Mouse (Mus musculus): ENCODE measurements at regions not wholly inside any gene's neighbourhood (a gene's known extent, or its start where the extent isn't known, plus 50 kb on each side); places are given as distances from the start of the nearest gene placed in this dataset.

- intact Hi-C loops (cut with DNase I), result no loop called here
- DNase-seq (ENCODE audit: low spot score), result no peak
These were observed 130.8 kb upstream of the Tmem45b start for GRCm38 (mm10) chr9:31595096-31595495.

GRCm38 (mm10) chr9:31587671-31588070 lies 123.4 kb upstream of the Tmem45b start:
- intact Hi-C loops (cut with DNase I), result no loop called here
- DNase-seq (ENCODE audit: low spot score), result no peak

DNA sequence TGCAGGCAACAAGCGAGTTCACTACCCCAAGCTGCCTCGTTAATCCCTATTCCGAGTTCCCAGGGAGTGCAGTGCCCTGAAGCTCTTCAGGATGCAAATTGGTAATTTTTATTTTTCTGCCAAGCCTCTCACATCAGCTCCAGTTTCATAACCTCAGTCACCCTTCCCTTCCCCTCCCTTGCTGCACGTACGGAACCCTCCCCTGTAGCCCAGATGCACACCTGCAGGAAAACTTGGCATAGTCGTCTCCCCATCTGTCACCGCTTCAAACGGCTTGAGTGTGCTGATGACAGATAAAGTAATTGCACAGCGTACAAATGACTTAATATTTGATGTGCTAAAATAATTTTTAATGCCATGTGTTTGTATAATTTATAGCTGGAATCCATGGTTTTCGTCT lies 119.7 kb upstream of the Tmem45b start:
- no peak for DNase-seq (ENCODE audit: low spot score)
- intact Hi-C loops (cut with DNase I), result no loop called here

DNA sequence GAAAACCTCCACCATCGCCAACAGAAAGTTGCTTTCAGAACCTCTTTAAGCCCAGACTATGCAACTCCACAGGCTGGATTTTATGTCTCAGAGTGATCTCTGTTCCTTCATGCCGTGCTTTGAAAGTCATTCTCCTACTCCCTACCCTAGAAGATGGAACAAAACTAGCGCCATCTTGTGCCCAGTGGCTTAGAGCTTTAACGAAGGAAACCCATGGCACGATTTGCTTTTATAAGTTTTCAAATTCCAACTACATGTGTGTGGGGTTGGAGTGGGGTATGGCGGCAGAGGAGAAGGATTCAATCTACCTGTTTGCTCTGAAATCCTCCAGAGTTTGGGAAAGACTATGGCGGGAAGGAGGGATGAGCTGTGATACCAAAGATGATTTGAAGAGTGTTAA lies 118.7 kb upstream of the Tmem45b start:
- DNase-seq (ENCODE audit: low spot score), result no peak
- intact Hi-C loops (cut with DNase I), result no loop called here

DNA sequence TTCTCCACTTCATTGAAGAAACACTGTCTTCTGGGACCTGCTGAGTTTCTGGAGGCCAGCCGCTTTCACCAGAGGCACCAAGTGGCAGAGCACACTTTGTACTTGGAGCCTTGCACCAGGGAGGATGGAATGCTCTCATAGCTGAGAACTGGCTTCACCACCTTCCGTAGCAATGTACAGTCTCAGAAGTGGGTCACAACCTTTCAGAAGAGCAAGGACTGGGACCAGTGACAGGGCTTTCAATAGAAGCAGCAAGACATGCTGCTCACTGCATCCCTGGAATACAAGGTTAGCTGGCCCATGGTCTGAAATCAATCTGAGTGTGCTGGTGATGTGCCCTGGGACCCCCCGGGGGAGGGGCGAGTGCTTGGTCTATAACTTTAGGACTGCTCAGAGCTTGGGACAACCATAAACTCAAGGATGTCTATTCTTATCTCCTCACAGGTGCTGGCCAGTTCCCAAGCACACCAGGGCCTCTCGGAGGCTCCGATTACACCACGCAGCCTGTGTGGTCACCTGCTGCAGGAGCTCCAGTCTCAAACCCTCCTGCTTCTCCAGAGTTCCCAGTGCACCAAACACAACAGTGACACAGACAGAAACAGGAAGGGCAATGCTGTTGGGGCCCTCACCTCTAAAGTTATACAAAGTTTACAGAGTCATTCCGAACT lies 114.4 kb upstream of the Tmem45b start:
- intact Hi-C loops (cut with DNase I), result no loop called here
- no peak for DNase-seq (ENCODE audit: low spot score)

- intact Hi-C loops (cut with DNase I), result no loop called here
- DNase-seq (ENCODE audit: low spot score), result no peak
These were observed 112.8 kb upstream of the Tmem45b start for GRCm38 (mm10) chr9:31577066-31577465.

- no peak for DNase-seq (ENCODE audit: low spot score)
- intact Hi-C loops (cut with DNase I), result no loop called here
These were observed 102.8 kb upstream of the Tmem45b start for GRCm38 (mm10) chr9:31567029-31567428.

- intact Hi-C loops (cut with DNase I), result no loop called here
- DNase-seq (ENCODE audit: low spot score), result peak; percentile 14
These were observed 102.2 kb upstream of the Tmem45b start for GRCm38 (mm10) chr9:31566257-31567007.

DNA sequence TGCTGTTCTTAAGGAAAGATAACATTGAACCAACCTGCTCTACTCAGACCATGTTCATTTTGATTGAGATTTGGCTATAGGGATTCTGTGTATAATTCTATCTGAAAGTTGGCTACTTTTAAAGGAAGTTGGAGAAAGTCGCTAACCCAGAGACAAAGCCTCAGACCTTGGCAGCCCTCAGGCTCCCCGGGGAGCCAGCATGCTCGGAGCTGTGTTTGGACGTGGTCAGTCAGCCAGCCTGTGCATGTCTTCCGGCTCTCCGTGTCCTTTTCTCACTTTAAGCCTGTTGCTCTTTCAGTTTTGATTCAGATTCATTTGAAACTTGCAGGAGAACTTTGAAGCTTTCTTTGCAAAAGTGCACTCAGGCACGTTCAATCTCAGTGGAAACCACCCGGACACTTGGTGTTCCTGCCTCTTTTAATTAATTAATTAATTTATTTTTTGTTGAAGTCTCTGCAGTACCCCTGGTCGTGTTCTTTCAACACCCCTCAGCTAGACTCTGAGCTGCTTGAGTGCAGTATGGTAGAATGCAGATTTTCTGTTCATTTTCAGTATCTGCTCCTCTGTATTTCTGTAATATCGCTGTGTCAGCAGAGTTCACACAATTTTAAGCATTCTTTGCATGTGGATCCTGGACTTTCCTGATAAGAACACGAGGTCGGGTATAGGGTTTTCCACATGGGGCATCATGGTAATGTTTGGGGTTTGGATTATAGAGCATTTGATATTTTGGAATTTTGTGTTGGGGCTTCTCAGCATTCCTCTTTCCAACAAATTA lies 100.9 kb upstream of the Tmem45b start:
- intact Hi-C loops (cut with DNase I), result loop anchor here (5.0 kb wide), 1 partner anchor 592 kb away; no protein-coding TSS in a partner anchor
- DNase-seq (ENCODE audit: low spot score), result peak; percentile 51

DNA sequence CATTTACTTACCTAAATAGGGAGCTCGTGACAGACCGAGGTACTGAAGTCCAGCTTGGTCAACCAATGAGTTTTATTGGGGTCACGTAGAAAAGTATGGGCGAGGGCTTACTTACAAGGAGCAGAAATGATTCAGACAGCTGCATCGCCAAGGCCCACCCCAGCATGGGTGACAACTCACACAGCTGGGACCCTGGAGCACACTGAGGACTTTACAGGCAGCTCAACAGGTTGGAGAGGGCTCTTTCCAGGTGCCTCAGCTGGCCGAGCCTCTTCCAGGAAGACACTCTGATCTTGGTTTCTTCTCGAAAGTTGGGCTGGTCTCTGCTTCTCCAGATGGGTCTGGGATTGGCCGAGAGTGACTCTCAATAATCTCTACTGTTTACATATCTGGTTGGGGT lies 99.3 kb upstream of the Tmem45b start:
- intact Hi-C loops (cut with DNase I), result loop anchor here (5.0 kb wide), 1 partner anchor 594 kb away; no protein-coding TSS in a partner anchor
- no peak for DNase-seq (ENCODE audit: low spot score)

GRCm38 (mm10) chr9:31560226-31560556 lies 95.9 kb upstream of the Tmem45b start:
- intact Hi-C loops (cut with DNase I), result loop anchor here (5.0 kb wide), 1 partner anchor 597 kb away; no protein-coding TSS in a partner anchor
- no peak for DNase-seq (ENCODE audit: low spot score)

DNA sequence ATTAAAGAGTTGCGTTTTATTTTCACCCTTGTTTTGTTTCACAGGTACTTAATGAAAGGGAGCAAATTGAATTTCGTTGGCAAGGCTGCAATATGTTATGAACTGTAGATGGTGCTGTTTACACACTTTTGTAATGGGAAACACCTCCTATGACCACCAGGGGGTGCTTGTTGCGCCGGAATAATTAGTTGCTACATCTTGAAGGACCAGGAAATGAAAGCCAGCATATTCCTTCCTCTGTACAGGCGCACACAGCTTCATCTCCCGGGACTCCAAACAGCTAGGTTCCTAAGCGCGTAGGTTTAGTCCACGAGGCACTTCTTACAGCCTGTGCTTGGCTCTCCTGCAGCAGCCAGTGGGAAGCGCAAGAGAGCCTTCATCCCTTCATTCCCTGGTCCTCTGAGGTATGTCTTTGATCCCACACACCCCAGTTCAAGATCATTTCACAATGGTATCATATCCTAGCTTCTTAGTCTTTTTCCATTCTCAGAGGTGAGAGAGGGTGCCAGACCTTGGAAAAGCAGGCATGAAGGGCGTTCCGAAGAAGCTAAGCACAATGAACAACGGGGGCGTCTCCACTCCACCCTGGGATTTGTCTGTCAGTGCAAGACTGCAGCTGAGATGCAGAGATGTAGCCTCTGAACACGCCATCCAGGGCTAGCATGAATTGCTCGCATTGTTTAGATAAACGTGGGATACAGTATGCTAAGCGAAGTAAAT lies 95.4 kb upstream of the Tmem45b start:
- intact Hi-C loops (cut with DNase I), result loop anchor here (1.0 to 5.0 kb wide), 2 partner anchors 367 to 598 kb away; no protein-coding TSS in a partner anchor
- DNase-seq (ENCODE audit: low spot score), result peak; percentile 42

DNA sequence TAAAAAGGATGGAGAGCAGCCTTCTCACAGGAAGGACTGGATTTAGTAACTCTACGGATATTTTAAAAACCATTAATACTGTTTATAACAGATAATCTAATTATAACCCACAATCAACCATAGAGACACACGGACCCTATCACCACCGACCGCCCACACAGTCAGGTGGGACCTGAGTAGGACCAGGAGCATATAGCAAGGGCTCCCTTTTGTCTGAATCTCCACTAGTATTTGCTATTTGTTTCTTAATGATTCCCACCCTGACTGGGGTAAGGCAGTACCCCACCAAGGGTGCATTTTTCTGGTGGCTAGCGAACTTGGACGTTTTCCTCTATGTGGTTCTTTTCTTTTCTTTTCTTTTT lies 79.4 kb upstream of the Tmem45b start:
- DNase-seq (ENCODE audit: low spot score), result no peak
- intact Hi-C loops (cut with DNase I), result loop anchor here (10.0 kb wide), 1 partner anchor 129 kb away; no protein-coding TSS in a partner anchor

DNA sequence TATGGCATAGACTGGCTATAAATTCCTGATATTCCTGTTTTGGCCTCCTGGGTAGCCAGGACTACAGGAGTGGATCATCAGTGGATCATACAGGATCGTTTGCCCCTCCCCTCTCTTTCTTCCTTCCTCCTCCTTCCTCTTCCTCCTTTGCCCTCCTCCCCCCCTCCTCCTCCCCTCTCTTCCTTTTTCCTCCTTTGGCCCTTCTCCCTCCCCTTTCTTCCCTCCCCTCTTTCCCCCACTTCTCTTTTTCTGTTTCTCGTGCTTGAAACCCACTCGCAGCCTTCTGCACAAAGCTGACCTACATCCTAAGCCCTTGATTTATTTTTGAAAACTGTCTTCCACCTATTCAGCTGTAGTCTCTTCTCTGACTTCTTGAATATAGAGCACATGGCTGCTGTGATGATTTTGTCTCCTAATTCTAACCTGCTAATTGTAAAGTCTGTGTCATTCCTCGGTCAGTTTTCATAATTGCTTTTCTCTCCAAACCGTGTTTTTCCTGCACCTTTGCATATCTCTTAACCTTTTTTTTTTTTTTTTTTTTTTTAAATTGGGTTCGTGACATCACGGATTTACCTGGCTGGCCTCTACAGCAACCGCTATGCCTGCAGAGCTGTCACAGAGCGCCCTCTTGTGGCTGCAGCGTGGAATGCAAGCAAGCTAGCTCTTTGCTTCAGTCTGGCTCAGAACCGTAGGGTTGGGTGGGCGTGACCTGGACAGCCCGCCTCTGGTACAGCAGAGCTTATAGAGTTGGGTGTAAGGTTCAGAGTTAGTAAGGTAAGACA lies 78.8 kb upstream of the Tmem45b start:
- intact Hi-C loops (cut with DNase I), result loop anchor here (10.0 kb wide), 1 partner anchor 128 kb away; no protein-coding TSS in a partner anchor
- no peak for DNase-seq (ENCODE audit: low spot score)

GRCm38 (mm10) chr9:31541615-31542191 lies 77.4 kb upstream of the Tmem45b start:
- intact Hi-C loops (cut with DNase I), result loop anchor here (10.0 kb wide), 1 partner anchor 127 kb away; no protein-coding TSS in a partner anchor
- no peak for DNase-seq (ENCODE audit: low spot score)

- no peak for DNase-seq (ENCODE audit: low spot score)
- intact Hi-C loops (cut with DNase I), result no loop called here
These were observed 74.4 kb upstream of the Tmem45b start for GRCm38 (mm10) chr9:31538458-31539210.

GRCm38 (mm10) chr9:31529021-31529420 lies 64.8 kb upstream of the Tmem45b start:
- no peak for DNase-seq (ENCODE audit: low spot score)
- intact Hi-C loops (cut with DNase I), result no loop called here

GRCm38 (mm10) chr9:31527216-31527615 lies 63.0 kb upstream of the Tmem45b start:
- intact Hi-C loops (cut with DNase I), result no loop called here
- no peak for DNase-seq (ENCODE audit: low spot score)
